Mouse (Mus musculus) thymus, adult 2 months (tissue): ENCODE data around the gene Lrrc1. TPM values are rescaled to one million over a fixed set of nuclear protein-coding genes. Genes with fewer than 3 reads are reported as not detected.

ENCODE experiments used
- DNase-seq: peaks from one replicate; pipeline ENCODE4 v3.0.0; 2021
- H3K27ac ChIP-seq: fragments of 200-500 bp; 2 replicates; pipeline ENCODE4 v1.5.1; 2012; ENCODE audit warnings: low read length, control low read depth; ENCODE audit not compliant: control insufficient read depth, insufficient read depth
- H3K27me3 ChIP-seq: fragments of 200-500 bp; 2 replicates; pipeline ENCODE4 v1.6.1; 2012; ENCODE audit warnings: mild to moderate bottlenecking, low read length, moderate library complexity, mixed read lengths; ENCODE audit not compliant: control insufficient read depth, insufficient read depth
- H3K36me3 ChIP-seq: fragments of 200-500 bp; 2 replicates; pipeline ENCODE4 v1.6.1; 2012; ENCODE audit warnings: mild to moderate bottlenecking, low read length, moderate library complexity; ENCODE audit not compliant: control insufficient read depth, insufficient read depth
- H3K4me1 ChIP-seq: fragments of 200-500 bp; replicated peaks from 2 replicates; pipeline ENCODE4 v1.6.1; 2012; ENCODE audit warnings: low read length; ENCODE audit not compliant: control insufficient read depth, insufficient read depth
- H3K4me3 ChIP-seq: fragments of 200-500 bp; 2 replicates; pipeline ENCODE4 v1.5.1; 2012; ENCODE audit warnings: mild to moderate bottlenecking, low read length, control low read depth, moderate library complexity; ENCODE audit not compliant: control insufficient read depth, insufficient read depth
- CTCF ChIP-seq: fragments of 200-500 bp; IDR thresholded peaks from 2 replicates; pipeline ENCODE4 v1.5.1; 2012; ENCODE audit warnings: mild to moderate bottlenecking, control low read depth, low read length, moderate library complexity, borderline replicate concordance; ENCODE audit not compliant: control insufficient read depth, poor library complexity, insufficient read depth; ENCODE audit errors: extremely low read depth
- POLR2A ChIP-seq: fragments of 200-500 bp; IDR thresholded peaks from 2 replicates; pipeline ENCODE4 v1.6.1; 2012; ENCODE audit warnings: mild to moderate bottlenecking, low read length, control low read depth, moderate library complexity; ENCODE audit not compliant: control insufficient read depth, poor library complexity, insufficient read depth; ENCODE audit errors: extremely low read depth
- WGBS: fragments of 180-500 bp; shearing (Covaris S2); methylation state at CpG from one replicate; pipeline ENCODE4 v1.1.7; 2018; 5-methylcytosine and 5-hydroxymethylcytosine counted together
- polyA plus RNA-seq: library from polyadenylated mRNA; depleted of rRNA; stranded (reverse); fragments of >200 nt; gene quantifications from 2 replicates; pipeline ENCODE4 v1.2.3, GENCODE M21; 2012

Lrrc1 gene
- polyA plus RNA-seq, 1 experiment: 51.3 TPM

GRCm38 (mm10) chr9:77416002-77416401, 128.7 kb downstream of the Lrrc1 start:
- WGBS: over 99% methylated on average over 7 of the region's 7 CpGs
- no peaks in the 10 kb centered on the region for H3K4me1 ChIP-seq
- no peak overlapping the region for H3K27ac ChIP-seq
- no peak for TF ChIP-seq POLR2A
- no peak for TF ChIP-seq CTCF
- H3K36me3 ChIP-seq: no peaks in the 10 kb centered on the region
- no peak overlapping the region for H3K4me3 ChIP-seq
- no peaks in the 10 kb centered on the region for H3K27me3 ChIP-seq
- DNase-seq: no peak

GRCm38 (mm10) chr9:77411830-77412425, 132.7 kb downstream of the Lrrc1 start:
- WGBS: 97% methylated on average over 3 of the region's 3 CpGs
- Histone ChIP-seq H3K4me1 (no peaks in the 10 kb centered on the region), H3K27ac (no peak overlapping the region), H3K36me3 (no peaks in the 10 kb centered on the region), H3K27me3 (no peaks in the 10 kb centered on the region), H3K4me3 (no peak overlapping the region)
- TF ChIP-seq CTCF: no peak
- no peak for TF ChIP-seq POLR2A
- no peak for DNase-seq

GRCm38 (mm10) chr9:77410968-77411367, 133.7 kb downstream of the Lrrc1 start:
- TF ChIP-seq POLR2A: no peak
- no peak for TF ChIP-seq CTCF
- Histone ChIP-seq H3K27me3 (no peaks in the 10 kb centered on the region), H3K27ac (no peak overlapping the region), H3K36me3 (no peaks in the 10 kb centered on the region), H3K4me3 (no peak overlapping the region), H3K4me1 (no peaks in the 10 kb centered on the region)
- WGBS: 91% methylated on average over 4 of the region's 4 CpGs
- DNase-seq: no peak

- no peaks in the 10 kb centered on the region for H3K36me3 ChIP-seq
- no peaks in the 10 kb centered on the region for H3K4me1 ChIP-seq
- H3K27me3 ChIP-seq: no peaks in the 10 kb centered on the region
- 96% methylated on average over 7 of the region's 7 CpGs for WGBS
- TF ChIP-seq CTCF (no peak), POLR2A (no peak)
- H3K4me3 ChIP-seq: no peak overlapping the region
- DNase-seq: no peak
- H3K27ac ChIP-seq: no peak overlapping the region
Observed at GRCm38 (mm10) chr9:77410524-77410923, 134.1 kb downstream of the Lrrc1 start.

GRCm38 (mm10) chr9:77408053-77408603, 136.5 kb downstream of the Lrrc1 start:
- 88% methylated on average over 6 of the region's 6 CpGs for whole genome bisulfite sequencing

GRCm38 (mm10) chr9:77406906-77407305, 137.8 kb downstream of the Lrrc1 start:
- no peaks in the 10 kb centered on the region for H3K36me3 ChIP-seq
- 67% methylated on average over 7 of the region's 7 CpGs for WGBS
- H3K27ac ChIP-seq: no peak overlapping the region
- TF ChIP-seq POLR2A: no peak
- peak; percentile 53; the same call in 1 of the 2 replicates for TF ChIP-seq CTCF
- DNase-seq: peak; percentile 65
- no peaks in the 10 kb centered on the region for H3K4me1 ChIP-seq
- no peaks in the 10 kb centered on the region for H3K27me3 ChIP-seq
- H3K4me3 ChIP-seq: no peak overlapping the region

More at GRCm38 (mm10) chr9:77408053-77408603, 136.5 kb downstream of the Lrrc1 start:
- H3K36me3 ChIP-seq: no peaks in the 10 kb centered on the region
- H3K4me3 ChIP-seq: no peak overlapping the region
- no peak overlapping the region for H3K27ac ChIP-seq
- DNase-seq: no peak
- H3K4me1 ChIP-seq: no peaks in the 10 kb centered on the region
- TF ChIP-seq POLR2A (no peak), CTCF (no peak)
- H3K27me3 ChIP-seq: no peaks in the 10 kb centered on the region

- no peak for DNase-seq
- TF ChIP-seq CTCF (no peak), POLR2A (no peak)
- Histone ChIP-seq H3K27me3 (no peaks in the 10 kb centered on the region), H3K36me3 (no peaks in the 10 kb centered on the region), H3K4me3 (no peak overlapping the region), H3K4me1 (no peaks in the 10 kb centered on the region), H3K27ac (no peak overlapping the region)
- 95% methylated on average over 4 of the region's 4 CpGs for WGBS
Observed at GRCm38 (mm10) chr9:77404458-77404857, 140.2 kb downstream of the Lrrc1 start.

GRCm38 (mm10) chr9:77403961-77404360, 140.7 kb downstream of the Lrrc1 start:
- no peaks in the 10 kb centered on the region for H3K4me1 ChIP-seq
- TF ChIP-seq CTCF (no peak), POLR2A (no peak)
- no peak for DNase-seq
- no peaks in the 10 kb centered on the region for H3K27me3 ChIP-seq
- no peak overlapping the region for H3K27ac ChIP-seq
- H3K4me3 ChIP-seq: no peak overlapping the region
- WGBS: 92% methylated on average over 6 of the region's 6 CpGs
- no peaks in the 10 kb centered on the region for H3K36me3 ChIP-seq
